Mouse (Mus musculus) heart, postnatal 10 days (tissue): Measurements from ENCODE around the gene Ccnjl. TPM values are rescaled to one million over a fixed set of nuclear protein-coding genes. Genes with fewer than 3 reads are reported as not detected.

Experiments
- DNase-seq, 2 experiments: peaks; one replicate each; pipeline ENCODE4 v3.0.0; 2021
- intact Hi-C: fragments of 180-260 bp; cut with DNase I; formaldehyde crosslinking; loops from one replicate; pipeline ENCODE4 v1.15.1; 2025
- total RNA-seq, 2 experiments: library from RNA; stranded (reverse); gene quantifications; 2 replicates each; pipeline ENCODE4 v1.2.3; 2021

Ccnjl gene
- total RNA-seq, 2 experiments from 2014 or later = 10.2 to 11.3 TPM

GRCm38 (mm10) chr11:43565414-43565813, 36.8 kb downstream of the Ccnjl start:
- no peak for DNase-seq
- intact Hi-C loops = loop anchor here (5.0 kb wide), 2 partner anchors 38 to 73 kb away; partner anchors contain the start of gene Ccnjl

DNA sequence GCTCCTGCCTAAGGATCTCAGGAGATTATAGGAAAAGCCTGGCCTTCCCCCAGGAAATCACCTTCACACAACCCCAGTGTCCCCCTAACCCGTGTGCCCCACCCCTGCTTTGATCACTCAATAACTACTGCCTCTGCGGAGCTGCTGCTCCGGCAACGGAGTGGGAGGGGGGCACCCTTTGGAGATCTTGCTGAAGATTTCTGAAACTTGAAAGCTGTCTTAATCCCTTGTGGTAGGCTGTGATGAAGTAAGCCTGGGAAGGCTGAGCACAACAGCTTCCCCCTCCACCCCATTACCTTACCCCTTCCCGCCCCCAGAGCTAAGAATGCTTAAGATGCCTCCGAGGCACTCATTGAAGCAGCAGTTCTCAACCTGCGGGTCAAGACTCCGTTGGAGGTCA, 37.3 kb downstream of the Ccnjl start:
- no peak for DNase-seq
- intact Hi-C loops = loop anchor here (5.0 kb wide), 2 partner anchors 39 to 74 kb away; partner anchors contain the start of gene Ccnjl

- DNase-seq = peak; percentile 30 to 32
- intact Hi-C loops = loop anchor here (5.0 kb wide), 2 partner anchors 39 to 74 kb away; partner anchors contain the start of gene Ccnjl
These were observed 38.1 kb downstream of the Ccnjl start for GRCm38 (mm10) chr11:43566696-43567095.

- intact Hi-C loops = loop anchor here (2.0 to 5.0 kb wide), 3 partner anchors 19 to 76 kb away; partner anchors contain the start of gene Ccnjl
- DNase-seq = peak; percentile 33 to 59
These were observed 39.7 kb downstream of the Ccnjl start for GRCm38 (mm10) chr11:43568263-43568662.

- DNase-seq = no peak
- intact Hi-C loops = loop anchor here (2.0 to 5.0 kb wide), 3 partner anchors 20 to 77 kb away; partner anchors contain the start of gene Ccnjl
These were observed 40.6 kb downstream of the Ccnjl start for GRCm38 (mm10) chr11:43569188-43569587.

GRCm38 (mm10) chr11:43569595-43569994, 41.0 kb downstream of the Ccnjl start:
- intact Hi-C loops = loop anchor here (2.0 to 5.0 kb wide), 3 partner anchors 21 to 77 kb away; partner anchors contain the start of gene Ccnjl

GRCm38 (mm10) chr11:43575061-43575375, 46.4 kb downstream of the Ccnjl start:
- DNase-seq = no peak
- intact Hi-C loops = no loop called here

More at GRCm38 (mm10) chr11:43569595-43569994, 41.0 kb downstream of the Ccnjl start:
- DNase-seq = peak; percentile 93

GRCm38 (mm10) chr11:43575376-43576151, 47.0 kb downstream of the Ccnjl start:
- intact Hi-C loops = no loop called here
- no peak for DNase-seq

DNA sequence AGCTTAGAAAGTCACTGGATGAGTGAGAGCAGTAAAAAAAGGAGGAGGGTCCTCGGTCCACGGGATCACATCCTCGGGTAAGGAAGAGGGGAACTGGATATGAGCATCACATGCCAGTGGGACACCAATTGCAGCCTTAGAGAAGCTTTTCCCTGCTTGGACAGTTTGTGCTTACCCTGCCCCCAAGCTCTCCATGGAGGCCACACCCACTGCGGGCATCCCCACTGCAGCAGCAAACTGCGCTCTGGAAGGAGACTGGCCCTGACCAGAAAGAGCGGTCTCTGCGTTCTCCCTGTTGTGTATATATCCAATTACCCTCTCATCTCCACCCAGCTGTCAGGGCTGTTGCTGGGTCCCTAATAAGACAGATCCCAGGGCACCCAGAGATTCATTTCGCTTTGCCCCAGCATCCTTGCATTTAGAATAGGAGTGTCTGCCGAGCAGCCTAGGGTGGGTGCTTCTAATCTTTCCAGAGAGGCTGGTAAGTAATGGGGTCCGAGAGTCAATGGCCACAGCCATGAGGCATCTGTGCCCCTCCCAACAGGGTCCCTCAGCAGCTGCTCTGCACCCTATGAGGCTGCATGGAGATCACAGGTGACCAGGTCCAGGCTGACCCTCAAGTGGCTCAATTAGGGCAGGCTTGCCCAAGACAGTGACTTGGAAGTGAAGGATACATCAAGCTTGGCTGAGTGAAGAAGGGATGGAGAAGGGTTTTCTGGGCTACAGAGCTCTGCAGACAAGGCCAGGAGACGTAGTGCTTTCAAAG, 49.3 kb downstream of the Ccnjl start:
- intact Hi-C loops = no loop called here
- DNase-seq = no peak

GRCm38 (mm10) chr11:43585211-43586005, 56.8 kb downstream of the Ccnjl start:
- intact Hi-C loops = loop anchor here (1.0 to 2.0 kb wide), 2 partner anchors 57 to 91 kb away; partner anchors contain the start of gene Ccnjl
- DNase-seq = no peak

- intact Hi-C loops = loop anchor here (1.0 to 2.0 kb wide), 2 partner anchors 58 to 92 kb away; partner anchors contain the start of gene Ccnjl
- peak; percentile 83 to 92 for DNase-seq
These were observed 57.9 kb downstream of the Ccnjl start, which contains the start of gene 4933415A04Rik for GRCm38 (mm10) chr11:43586324-43587090. TSS of gene 4933415A04Rik (plus strand) at chr11:43587040.

GRCm38 (mm10) chr11:43589530-43590072, 61.0 kb downstream of the Ccnjl start:
- no peak for DNase-seq
- intact Hi-C loops = no loop called here

- intact Hi-C loops = no loop called here
- DNase-seq = no peak
These were observed 72.9 kb downstream of the Ccnjl start, which contains the start of gene Fabp6 for GRCm38 (mm10) chr11:43601440-43601839. TSS of gene Fabp6 (minus strand) at chr11:43601540.

- no peak for DNase-seq
- intact Hi-C loops = no loop called here
These were observed 75.6 kb downstream of the Ccnjl start for GRCm38 (mm10) chr11:43604207-43604606.

DNA sequence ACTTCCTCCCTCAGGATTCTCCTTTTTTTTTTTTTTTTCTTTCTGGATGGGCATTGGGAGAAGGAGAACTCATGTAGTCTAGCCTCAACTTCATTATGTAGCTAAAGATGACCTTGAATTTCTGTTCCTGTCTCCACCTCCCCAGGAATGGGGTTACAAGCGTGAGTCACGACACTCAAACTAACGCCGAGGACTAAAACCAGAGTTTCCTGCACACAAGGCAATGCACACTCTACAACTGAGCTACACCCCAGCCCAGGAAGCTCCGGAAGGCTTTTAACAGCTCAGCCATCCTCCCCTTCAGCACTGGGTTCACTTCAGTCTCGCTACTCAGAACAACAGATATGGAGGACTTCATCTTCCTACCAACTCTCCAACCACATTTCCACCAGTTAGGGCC, 76.3 kb downstream of the Ccnjl start:
- intact Hi-C loops = no loop called here
- no peak for DNase-seq

DNA sequence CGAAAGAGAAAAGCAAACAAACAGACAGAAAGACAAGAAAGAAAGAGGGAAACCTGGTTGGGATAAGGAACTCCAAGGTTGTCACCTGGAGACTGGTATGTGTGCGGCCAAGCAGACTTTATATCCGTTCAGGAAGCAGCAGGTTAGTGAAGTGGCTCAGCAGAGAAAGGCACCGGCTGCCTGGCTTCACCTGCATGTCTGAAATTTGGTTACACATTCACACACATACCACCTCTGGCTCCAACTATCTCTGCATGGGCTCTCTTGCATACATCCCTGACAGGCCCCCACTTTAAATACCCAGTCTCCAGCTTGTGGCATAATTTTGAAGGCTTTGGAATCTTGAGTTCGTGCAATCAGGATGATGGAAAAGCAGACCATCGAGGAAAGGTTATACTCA, 77.3 kb downstream of the Ccnjl start:
- intact Hi-C loops = no loop called here
- DNase-seq = no peak

DNA sequence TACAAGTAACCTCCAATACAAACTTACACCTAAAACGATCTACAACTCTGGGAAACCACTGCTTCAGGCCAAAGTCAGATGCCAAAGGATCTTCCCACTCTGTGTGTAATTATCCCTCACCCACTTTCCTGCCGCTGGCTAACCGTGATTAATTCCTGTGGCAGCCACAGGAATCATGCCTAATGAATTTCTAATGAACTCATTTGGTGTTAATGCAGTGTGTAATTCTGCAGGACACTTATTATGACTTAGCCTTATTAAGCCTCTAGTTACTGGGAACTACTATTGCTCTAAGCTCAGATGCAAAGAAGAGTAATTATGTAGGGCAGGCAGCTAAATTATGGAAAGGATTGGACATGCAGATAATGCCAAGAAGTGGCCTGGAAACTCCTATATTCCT, 79.9 kb downstream of the Ccnjl start:
- intact Hi-C loops = no loop called here
- no peak for DNase-seq

- intact Hi-C loops = loop anchor here (5.0 kb wide), 2 partner anchors 72 to 158 kb away; partner anchors contain the start of gene Pwwp2a
- no peak for DNase-seq
These were observed 81.5 kb downstream of the Ccnjl start for GRCm38 (mm10) chr11:43610006-43610661.

- no peak for DNase-seq
- intact Hi-C loops = loop anchor here (5.0 kb wide), 2 partner anchors 72 to 158 kb away; partner anchors contain the start of gene Pwwp2a
These were observed 82.1 kb downstream of the Ccnjl start for GRCm38 (mm10) chr11:43610662-43611033.
